Mouse (Mus musculus): ENCODE data around the gene Slc47a2. TPM values are rescaled to one million over a fixed set of nuclear protein-coding genes. Genes with fewer than 3 reads are reported as not detected.

Slc47a2 gene
- polyA plus RNA-seq, 1 experiment, result not detected

DNA sequence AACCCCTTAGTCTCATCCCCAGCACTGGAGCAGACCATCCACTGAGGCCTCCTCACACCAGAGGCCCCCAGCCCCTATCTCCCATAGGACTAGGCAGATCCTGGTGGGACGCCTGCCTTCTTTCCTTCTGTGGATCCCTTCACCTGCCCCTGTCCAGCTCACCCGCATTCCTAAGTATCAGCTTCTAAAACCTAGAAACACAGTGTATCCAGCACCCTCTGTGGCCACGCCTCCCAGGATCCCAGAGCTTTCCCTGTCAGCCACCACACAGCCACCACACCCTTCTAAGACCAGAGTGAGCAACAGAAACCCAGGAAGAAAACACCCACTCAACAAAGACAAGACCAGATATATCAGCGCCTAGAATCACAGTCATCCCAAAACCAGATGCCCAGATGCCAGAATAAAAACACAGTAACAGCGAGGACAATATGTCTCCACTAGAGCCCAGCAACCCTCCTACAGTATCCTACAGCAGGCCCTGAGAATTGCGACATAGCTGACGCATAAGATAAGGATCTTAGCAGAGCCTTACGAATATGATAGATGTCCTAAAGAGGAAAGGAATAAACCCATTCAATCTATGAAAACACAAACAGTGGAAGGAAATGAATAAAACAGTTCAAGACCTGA is 64.1 kb downstream of the Slc47a2 start:
- Histone ChIP-seq H3K27ac (replicated peaks; ENCODE audit: low read depth, low read length) (no peak overlapping the region), H3K4me1 (ENCODE audit: control insufficient read depth, insufficient read depth, insufficient read length, low read length) (no peaks in the 10 kb centered on the region), H3K4me3 (ENCODE audit: insufficient read depth, low read depth, low read length) (no peak overlapping the region)

DNA sequence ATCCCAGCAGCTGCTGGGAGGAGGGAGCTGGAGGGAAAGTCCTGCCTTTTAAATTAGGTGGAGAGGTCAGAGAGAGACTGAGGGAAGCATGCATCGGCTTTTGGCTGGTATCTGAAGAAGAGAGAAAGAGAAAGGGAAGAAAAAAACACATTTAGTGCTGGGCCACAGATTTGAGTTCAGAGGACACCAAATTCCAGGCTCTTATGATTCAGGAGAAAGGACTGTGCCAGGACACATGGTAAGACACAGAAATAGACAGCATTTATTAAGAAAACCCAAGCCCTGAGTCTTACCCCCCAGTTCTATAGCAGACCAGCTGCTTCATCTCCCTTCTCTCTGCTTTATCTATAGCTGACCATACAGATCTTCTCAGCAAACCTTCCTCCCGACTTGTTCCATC is 64.7 kb downstream of the Slc47a2 start:
- Histone ChIP-seq H3K4me3 (ENCODE audit: insufficient read depth, low read depth, low read length) (no peak overlapping the region), H3K4me1 (ENCODE audit: control insufficient read depth, insufficient read depth, insufficient read length, low read length) (no peaks in the 10 kb centered on the region), H3K27ac (replicated peaks; ENCODE audit: low read depth, low read length) (no peak overlapping the region)

DNA sequence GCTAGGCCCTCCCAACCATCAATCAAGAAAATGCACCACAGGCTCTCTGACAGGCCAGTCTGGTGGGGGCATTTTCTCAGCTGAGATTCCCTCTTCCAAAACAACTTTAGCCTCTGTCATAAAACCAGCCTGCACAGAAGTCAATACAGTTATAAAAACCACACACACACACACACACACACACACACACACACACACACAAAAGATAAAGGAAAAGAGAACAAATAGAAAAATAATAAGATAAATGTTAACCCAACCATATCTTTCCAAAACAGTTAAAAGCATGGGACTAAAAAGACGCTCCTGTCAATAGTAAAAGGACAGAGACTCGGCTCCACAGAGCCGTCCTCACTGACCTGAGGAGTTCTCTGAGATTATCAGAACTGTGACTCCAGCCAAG is 66.2 kb downstream of the Slc47a2 start:
- no peak overlapping the region for H3K27ac ChIP-seq (replicated peaks; ENCODE audit: low read depth, low read length)
- H3K4me1 ChIP-seq (ENCODE audit: control insufficient read depth, insufficient read depth, insufficient read length, low read length), result no peaks in the 10 kb centered on the region
- no peak overlapping the region for H3K4me3 ChIP-seq (ENCODE audit: insufficient read depth, low read depth, low read length)

DNA sequence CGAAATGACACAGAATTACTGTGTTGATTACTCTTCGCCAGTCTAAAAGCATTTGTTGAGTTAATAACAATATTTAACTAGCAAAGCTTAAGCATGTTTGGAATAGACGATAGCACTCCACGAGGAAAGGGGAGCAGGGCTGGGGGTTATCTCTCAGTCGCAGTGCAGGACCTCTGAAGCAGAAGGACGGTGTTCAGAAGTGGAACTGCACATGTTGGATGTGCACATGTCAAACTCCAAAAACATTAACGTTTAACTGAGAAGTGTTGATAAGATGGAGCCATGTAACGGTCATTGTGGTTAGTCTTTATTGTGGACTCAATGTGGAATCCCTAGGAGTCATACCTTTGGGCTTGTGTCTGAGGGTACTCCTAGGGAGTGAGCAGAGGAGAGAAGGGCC is 67.6 kb downstream of the Slc47a2 start:
- Histone ChIP-seq H3K4me1 (ENCODE audit: control insufficient read depth, insufficient read depth, insufficient read length, low read length) (no peaks in the 10 kb centered on the region), H3K4me3 (ENCODE audit: insufficient read depth, low read depth, low read length) (no peak overlapping the region), H3K27ac (replicated peaks; ENCODE audit: low read depth, low read length) (no peak overlapping the region)

DNA sequence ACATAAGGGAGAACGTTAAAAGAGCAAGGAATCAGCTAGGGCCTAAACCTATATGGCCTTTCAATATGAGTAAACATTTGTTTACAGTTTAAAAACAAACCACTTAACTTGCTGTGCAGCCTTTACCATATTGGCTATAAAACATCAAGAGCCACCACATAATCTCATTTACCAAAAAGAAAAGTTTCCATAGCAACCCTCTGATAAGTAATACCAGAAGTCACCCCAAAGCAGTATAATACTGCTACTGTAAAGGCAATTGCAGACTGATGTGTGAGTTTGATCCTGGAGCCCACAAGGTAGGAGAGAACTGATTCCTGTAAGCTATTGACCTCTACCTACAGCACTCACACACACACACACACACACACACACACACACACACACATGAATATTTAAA is 68.2 kb downstream of the Slc47a2 start:
- Histone ChIP-seq H3K4me1 (ENCODE audit: control insufficient read depth, insufficient read depth, insufficient read length, low read length) (no peaks in the 10 kb centered on the region), H3K27ac (replicated peaks; ENCODE audit: low read depth, low read length) (no peak overlapping the region)

DNA sequence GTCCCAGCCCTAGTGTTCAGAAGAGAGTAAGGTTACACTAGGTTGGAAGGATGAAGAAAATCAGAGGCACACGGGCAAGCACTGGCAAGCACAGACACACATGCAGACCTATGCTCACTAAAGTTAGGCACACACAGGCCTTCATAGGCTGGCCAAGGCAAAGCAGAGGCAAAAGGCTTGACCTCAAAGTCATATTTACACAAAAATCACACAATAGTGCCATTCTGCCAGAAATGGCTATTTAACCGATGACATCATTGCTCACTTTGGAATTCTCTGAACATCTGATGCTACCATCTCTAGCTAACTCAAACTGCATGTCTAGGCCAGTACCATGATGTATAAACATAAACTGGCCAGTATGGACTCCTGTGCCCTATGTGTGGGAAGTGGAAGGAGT is 68.7 kb downstream of the Slc47a2 start:
- Histone ChIP-seq H3K4me1 (ENCODE audit: control insufficient read depth, insufficient read depth, insufficient read length, low read length) (no peaks in the 10 kb centered on the region), H3K27ac (replicated peaks; ENCODE audit: low read depth, low read length) (no peak overlapping the region), H3K4me3 (ENCODE audit: insufficient read depth, low read depth, low read length) (no peak overlapping the region)

More for the DNA sequence above, 68.2 kb downstream of the Slc47a2 start:
- no peak overlapping the region for H3K4me3 ChIP-seq (ENCODE audit: insufficient read depth, low read depth, low read length)

DNA sequence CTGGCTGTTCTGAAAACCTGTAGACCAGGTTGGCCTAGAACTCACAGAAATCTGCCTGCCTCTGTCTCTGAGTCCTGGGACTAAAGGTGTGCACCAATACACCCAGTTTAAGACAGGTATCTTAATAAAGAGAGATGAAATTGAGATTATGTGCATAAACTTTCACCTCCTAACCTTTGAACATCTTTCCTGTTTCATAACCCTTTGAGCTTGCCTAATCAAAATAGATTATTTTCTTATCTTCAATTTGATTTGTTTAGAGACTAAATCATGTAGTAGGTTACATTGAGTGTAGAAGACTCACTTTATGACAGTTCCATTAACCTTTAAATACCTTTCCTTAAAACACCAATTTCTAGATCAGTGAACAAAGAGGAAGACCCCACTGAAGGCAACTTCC is 71.0 kb downstream of the Slc47a2 start:
- H3K4me1 ChIP-seq (ENCODE audit: control insufficient read depth, insufficient read depth, insufficient read length, low read length), result no peaks in the 10 kb centered on the region
- H3K4me3 ChIP-seq (ENCODE audit: insufficient read depth, low read depth, low read length), result no peak overlapping the region
- H3K27ac ChIP-seq (replicated peaks; ENCODE audit: low read depth, low read length), result no peak overlapping the region

DNA sequence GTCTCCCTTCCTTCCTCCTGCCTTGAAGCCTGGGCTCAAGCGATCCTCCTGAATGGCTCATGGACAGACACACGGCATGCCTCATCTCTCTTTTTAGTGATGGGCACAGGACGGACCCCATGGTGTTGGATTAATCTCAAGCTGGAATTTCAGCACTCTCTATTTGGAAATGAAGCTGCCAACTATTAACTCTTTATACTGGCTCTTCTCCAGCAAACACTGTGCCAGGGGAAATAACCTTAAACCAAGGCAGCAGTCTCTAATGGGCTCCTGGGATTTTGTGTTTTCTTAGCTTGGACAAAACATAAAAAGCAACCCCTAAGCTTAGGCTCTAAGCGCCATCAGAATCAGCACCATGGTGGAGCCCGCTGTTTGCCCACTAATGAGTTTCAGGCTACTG is 72.3 kb downstream of the Slc47a2 start:
- Histone ChIP-seq H3K27ac (replicated peaks; ENCODE audit: low read depth, low read length) (no peak overlapping the region), H3K4me3 (ENCODE audit: insufficient read depth, low read depth, low read length) (no peak overlapping the region), H3K4me1 (ENCODE audit: control insufficient read depth, insufficient read depth, insufficient read length, low read length) (no peaks in the 10 kb centered on the region)

DNA sequence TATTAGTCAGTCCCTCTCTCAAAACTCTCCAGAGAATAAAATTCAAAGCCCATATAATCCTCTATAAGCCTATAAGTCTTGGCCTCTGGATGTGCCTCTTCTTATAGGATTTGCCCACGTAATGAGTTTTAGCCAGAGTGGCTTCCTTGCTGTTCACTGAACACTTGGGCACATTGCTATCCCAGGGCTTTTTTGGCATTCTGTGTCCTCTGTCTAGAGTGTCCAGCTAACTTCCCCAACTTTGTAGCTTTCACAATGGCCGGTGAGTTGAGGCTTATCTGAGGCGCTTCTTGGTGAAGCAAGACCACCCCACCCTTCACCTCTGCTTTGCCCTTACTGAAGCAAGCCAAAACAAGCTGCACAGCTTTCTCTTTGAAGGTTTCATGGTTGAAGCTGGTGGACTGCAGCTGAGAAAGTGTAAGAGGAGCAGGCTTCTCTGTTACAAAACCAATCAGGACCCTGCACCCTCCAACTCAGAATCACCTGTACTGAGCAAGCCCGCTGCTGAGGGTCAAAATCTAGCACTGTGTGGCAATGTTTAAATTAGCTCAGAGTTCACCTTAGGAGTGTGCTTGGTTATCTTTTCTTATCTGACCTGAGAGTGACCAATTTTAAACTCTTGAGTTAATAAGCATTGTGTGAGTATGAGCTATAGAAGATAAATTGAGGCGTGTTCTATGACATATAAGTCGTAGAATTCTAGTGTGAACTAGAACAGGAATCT is 73.9 kb downstream of the Slc47a2 start:
- Histone ChIP-seq H3K27ac (replicated peaks; ENCODE audit: low read depth, low read length) (no peak overlapping the region), H3K4me1 (ENCODE audit: control insufficient read depth, insufficient read depth, insufficient read length, low read length) (no peaks in the 10 kb centered on the region), H3K4me3 (ENCODE audit: insufficient read depth, low read depth, low read length) (no peak overlapping the region)

DNA sequence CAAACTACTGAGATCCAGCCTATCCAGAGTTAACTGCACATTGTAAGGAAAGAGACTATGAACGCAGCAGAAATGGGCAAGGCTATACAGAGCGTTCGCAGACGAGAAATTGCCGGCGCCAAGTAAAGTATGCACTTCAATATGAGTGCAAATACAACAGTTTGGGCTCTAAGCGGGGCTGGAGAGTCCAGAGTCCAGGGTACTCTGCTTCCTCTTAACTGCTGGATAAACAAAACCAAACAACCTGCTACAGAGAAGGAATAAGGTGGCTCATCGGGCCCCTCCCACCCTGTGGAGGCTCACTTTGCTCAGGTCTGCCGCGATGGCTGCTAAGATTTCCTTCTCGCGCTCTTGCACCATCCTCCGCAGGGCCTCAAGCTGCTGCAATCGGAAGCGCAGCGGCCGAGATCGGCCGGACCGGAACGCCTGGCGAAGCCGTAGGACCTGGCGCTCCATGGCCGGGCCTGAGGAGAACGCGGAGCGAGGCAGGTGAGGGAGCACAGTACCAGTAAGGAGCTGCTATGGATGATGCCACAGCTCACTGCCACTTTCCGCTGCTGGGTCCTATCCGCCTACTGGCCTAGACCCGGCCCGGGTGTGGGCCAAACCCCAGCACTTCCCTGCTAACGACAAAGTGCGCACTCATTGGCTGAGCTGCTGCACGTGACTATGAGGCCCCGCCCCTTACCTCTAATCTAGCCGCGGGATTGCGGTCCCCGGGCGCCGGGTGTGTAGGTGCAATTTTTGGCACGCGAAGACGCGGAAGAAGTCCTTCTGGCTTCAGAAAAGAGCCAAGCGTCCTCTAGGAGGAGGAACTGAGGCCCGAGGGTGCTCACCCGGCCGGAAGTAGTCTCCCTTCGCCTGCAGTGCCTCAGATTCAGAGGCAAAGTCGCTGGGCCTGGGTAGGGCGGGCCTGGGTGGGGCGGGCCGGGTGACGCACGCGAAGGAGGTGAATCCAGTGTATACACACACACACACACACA is 75.8 kb downstream of the Slc47a2 start, which contains the start of gene Aldh3a2:
TSS of gene Aldh3a2 (minus strand) at position 914 of the 983 bp plus-strand sequence.
- Histone ChIP-seq H3K4me1 (ENCODE audit: control insufficient read depth, insufficient read depth, insufficient read length, low read length) (no peaks in the 10 kb centered on the region), H3K27ac (replicated peaks; ENCODE audit: low read depth, low read length) (peak within 1 kb of the TSS; percentile 86), H3K4me3 (ENCODE audit: insufficient read depth, low read depth, low read length) (peak within 1 kb of the TSS; percentile 84)

DNA sequence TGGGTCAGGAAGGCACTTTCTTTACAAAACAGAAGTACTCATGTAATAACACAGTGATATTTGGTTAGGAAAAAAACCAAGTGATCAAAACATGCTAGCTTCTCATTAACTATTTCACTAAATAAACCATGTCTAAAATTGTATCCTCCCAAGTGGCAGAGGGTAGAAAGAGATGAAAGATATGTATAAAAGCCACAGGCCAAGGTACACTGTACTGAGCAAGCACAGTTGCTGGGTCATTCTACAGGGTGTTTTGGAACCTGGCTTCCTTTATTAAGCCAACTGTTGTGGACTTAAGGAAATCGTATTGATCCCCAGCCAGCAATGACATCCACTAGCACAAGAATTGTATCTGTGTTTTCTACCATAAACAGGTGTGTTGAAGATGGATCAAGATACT is 78.8 kb downstream of the Slc47a2 start:
- Histone ChIP-seq H3K4me3 (ENCODE audit: insufficient read depth, low read depth, low read length) (no peak overlapping the region), H3K4me1 (ENCODE audit: control insufficient read depth, insufficient read depth, insufficient read length, low read length) (no peaks in the 10 kb centered on the region), H3K27ac (replicated peaks; ENCODE audit: low read depth, low read length) (no peak overlapping the region)

DNA sequence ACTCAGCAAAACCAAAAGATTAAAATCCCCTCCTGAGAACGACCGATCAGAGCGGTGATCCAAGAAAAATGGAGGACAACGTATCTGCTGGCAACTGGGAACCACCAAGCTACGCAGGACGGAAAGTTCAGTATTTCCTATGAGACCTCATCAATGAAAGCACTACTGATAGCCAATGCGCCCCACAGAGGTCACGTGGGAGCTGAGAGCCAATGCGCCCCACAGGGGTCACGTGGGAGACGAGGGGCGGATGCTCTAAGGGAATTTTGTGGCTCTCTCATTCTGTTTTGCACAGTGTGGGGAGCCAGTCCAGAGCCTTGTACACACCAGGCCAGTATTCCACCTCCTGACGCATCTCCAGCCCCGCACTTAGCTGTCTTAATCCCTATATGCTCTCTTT is 80.1 kb downstream of the Slc47a2 start:
- Histone ChIP-seq H3K27ac (replicated peaks; ENCODE audit: low read depth, low read length) (no peak overlapping the region), H3K4me1 (ENCODE audit: control insufficient read depth, insufficient read depth, insufficient read length, low read length) (no peaks in the 10 kb centered on the region), H3K4me3 (ENCODE audit: insufficient read depth, low read depth, low read length) (no peak overlapping the region)

DNA sequence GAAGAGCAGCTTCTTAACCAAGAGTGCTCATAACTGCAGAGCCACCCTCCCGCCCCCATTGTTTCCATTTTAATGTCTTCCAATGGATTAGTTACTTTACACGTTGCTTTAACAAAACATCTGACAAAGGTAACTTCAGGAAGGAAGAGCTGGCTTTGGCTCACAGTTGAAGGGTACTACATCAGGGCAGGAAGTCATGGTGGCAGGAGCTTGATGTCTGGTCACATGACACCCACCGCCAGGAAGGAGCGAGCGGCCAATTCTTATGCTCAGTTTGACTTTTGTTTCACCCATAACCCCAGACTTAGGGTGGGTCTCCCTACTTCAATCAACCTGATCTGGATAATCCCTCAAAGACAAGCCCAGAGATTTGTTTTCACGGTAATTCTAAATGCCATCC is 83.6 kb downstream of the Slc47a2 start:
- H3K27ac ChIP-seq (replicated peaks; ENCODE audit: low read depth, low read length), result no peak overlapping the region
- no peak overlapping the region for H3K4me3 ChIP-seq (ENCODE audit: insufficient read depth, low read depth, low read length)
- no peaks in the 10 kb centered on the region for H3K4me1 ChIP-seq (ENCODE audit: control insufficient read depth, insufficient read depth, insufficient read length, low read length)

DNA sequence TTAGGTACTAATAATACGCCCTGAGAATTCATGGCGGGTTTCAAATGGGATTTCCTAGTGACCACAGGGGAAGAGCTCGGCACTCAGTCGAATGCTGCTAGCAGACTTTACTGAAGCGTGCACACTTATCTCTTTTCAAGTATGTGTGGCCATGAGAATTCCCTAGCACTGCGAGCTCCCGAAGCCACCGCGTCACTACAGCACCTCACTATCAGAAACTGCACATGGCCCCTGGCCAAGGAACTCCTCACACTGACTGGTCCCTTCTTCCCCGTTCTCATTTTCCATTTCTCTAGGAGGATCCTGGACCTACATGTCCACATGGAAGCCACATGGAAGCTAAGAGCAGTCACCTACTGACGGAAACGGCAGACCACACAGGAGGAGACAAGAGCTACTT is 89.9 kb downstream of the Slc47a2 start:
- Histone ChIP-seq H3K27ac (replicated peaks; ENCODE audit: low read depth, low read length) (no peak overlapping the region), H3K4me1 (ENCODE audit: control insufficient read depth, insufficient read depth, insufficient read length, low read length) (no peaks in the 10 kb centered on the region)

DNA sequence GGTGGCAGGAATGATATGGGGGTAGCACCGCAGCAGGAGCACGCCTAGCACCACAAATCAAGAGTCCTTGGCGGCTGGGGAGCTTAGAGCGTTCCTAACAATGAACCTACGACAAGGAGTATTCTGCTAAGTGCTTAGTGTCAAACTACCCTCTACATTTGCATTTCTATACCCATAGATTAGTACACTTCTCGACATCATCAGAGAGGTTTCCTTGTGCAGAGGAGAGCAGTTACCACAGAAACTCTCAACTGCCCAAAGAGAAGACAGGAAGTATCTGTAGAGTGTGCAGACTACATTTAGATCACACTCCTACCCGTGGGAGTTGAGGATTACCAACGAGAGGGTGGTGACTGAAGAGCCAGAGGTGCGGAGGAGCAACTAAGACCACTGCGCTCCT is 90.9 kb downstream of the Slc47a2 start:
- H3K27ac ChIP-seq (replicated peaks; ENCODE audit: low read depth, low read length), result no peak overlapping the region
- no peak overlapping the region for H3K4me3 ChIP-seq (ENCODE audit: insufficient read depth, low read depth, low read length)
- no peaks in the 10 kb centered on the region for H3K4me1 ChIP-seq (ENCODE audit: control insufficient read depth, insufficient read depth, insufficient read length, low read length)

More for the DNA sequence above, 89.9 kb downstream of the Slc47a2 start:
- H3K4me3 ChIP-seq (ENCODE audit: insufficient read depth, low read depth, low read length), result no peak overlapping the region

Measured in brown adipose tissue, adult 24 weeks (tissue).